Mouse (Mus musculus) left cerebral cortex, adult 18-20 months (tissue): ENCODE measurements around the gene Fdx1l. TPM values are rescaled to one million over a fixed set of nuclear protein-coding genes. Genes with fewer than 3 reads are reported as not detected.

Source experiments
- DNase-seq, 2 experiments: peaks; one replicate each; pipeline ENCODE4 v3.0.0; 2021 to 2022; ENCODE audit warnings: low spot score in 2 of 2, mixed read lengths in 1 of 2
- long read RNA-seq, 2 experiments: library from polyadenylated mRNA; stranded (forward); transcript quantifications; one replicate each; pipeline ENCODE4 v2.0.0; 2021
- total RNA-seq, 2 experiments: library from RNA; stranded (reverse); gene quantifications; 2 replicates each; pipeline ENCODE4 v1.2.3; 2021

The Fdx1l gene
- 10 to 100 TPM; 61.3 to 65.4 TPM for total RNA-seq
- long read RNA-seq, experiment 1, transcript Fdx1l-205 (4 exons, 951 nt), result minor isoform, 12 of 60 reads
- long read RNA-seq, experiment 1, transcript Fdx1l-201 (5 exons, 812 nt), result major isoform, 24 of 60 reads
- long read RNA-seq, experiment 1, transcript Fdx1l-204 (3 exons, 633 nt), result minor isoform, 6 of 60 reads
- long read RNA-seq, experiment 1, transcript Fdx1l-203 (4 exons, 681 nt), result minor isoform, 14 of 60 reads
- long read RNA-seq, experiment 1, partial matches to known transcripts, result 0 of 60 reads
- long read RNA-seq, experiment 1, other reads (novel, unspliced or antisense), result 4 of 60 reads
- long read RNA-seq, experiment 2, transcript Fdx1l-203 (4 exons, 681 nt), result minor isoform, 12 of 57 reads
- long read RNA-seq, experiment 2, transcript Fdx1l-201 (5 exons, 812 nt), result major isoform, 23 of 57 reads
- long read RNA-seq, experiment 2, transcript Fdx1l-204 (3 exons, 633 nt), result minor isoform, 8 of 57 reads
- long read RNA-seq, experiment 2, transcript Fdx1l-205 (4 exons, 951 nt), result minor isoform, 9 of 57 reads
- long read RNA-seq, experiment 2, partial matches to known transcripts, result 1 of 57 reads
- long read RNA-seq, experiment 2, other reads (novel, unspliced or antisense), result 4 of 57 reads

DNA sequence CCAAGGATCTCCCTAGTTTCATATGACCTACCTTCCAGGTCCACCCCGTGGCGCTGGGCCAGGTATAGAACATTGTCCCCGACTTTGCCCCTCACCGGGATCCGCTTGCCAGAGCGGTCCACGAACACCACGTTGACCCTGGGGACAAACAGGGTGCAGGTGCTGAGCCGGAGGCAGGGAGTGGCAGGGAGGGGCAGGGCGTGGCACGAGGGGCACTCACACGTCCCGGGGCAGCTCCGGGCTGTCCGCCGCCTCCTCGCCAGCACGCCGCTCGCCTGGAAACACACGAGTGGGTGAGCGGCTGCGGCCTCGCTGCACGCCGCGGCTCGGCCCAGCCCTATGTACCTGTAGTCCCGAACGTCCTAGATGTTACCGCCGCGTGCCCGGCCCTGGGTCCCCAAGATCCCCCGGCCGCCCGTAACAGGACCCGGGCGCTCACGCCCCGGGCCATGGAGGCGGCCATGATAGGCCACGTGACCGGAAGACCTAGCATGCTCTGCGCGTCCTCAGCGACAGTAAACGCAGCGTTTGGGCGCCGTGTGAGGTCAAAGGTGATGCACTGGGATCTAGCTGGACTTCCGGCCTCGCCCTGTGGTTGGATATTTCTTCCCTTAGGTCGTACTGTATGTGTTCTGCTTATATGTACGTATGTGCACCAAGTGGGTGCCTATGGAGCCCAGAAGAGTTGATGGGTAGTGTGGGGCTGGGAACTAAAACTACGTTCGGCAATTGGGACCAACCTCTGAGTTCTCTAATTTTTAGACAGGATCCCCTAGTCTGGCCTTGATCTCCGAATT, at the start of gene Fdx1l, which contains the start of gene Gm49373:
Gene Fdx1l, minus strand, starts transcription at position 571 of the 797 bp plus-strand sequence.
Gene Gm49373, minus strand, starts transcription at position 53 of the 797 bp plus-strand sequence.
- peak; percentile 93 for DNase-seq

DNA sequence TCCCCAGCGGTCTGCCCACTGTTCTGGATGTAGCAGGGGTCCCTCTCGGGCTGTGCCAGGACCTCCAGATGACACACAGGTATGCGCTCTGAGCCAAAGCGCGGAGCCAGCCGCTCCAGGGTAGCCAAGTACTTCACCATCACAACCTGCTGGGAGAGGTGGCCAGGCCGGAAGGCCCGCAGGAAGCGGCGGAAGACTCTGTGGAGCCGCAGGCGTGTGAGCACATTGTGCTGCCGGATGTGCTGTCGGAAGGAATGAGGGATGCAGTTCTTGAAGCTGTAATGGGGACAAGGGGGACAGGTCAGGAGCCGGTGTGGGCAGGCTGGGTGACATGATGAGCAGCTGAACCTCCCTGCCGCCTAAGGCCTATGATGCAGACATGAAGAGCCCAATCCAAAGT, 48.1 kb upstream of the Fdx1l start:
- DNase-seq, result no peak

DNA sequence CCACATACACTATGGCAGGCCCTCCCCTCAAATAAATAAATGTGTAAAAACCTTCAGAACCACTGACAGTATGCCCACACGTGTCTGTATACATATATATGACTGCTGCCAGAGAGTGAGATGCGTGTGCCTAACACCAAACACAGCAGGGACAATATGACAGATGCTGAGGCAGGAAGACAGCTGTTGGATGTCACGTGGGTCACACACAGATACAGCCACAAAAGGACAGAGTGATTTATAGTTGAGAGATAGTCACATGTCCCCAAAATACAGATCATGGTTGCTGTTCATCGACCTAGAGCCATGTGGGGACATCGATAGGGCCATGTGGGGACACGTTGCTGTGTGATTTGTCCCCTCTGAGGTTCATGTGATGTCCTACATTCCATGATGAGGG, 43.7 kb upstream of the Fdx1l start:
- DNase-seq, result no peak

DNA sequence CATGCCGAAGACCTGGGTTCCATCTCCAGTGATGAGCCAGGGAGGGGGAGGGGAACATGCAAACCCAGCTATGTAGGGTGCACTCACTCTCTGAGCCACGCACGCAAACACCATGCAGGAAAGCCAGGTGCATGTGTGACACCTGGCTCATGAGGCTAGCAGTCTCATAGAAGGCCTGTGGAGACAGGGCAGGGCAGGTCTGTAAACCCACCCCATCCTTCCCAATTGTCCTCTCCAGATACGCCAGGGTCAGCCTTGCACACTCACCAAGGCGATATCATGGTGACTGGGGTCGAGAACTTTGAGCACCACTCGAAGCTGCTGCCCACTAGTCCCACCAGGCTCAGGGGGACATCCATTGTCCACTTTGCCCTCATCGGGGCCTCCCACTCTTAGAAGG, 41.7 kb upstream of the Fdx1l start:
- no peak for DNase-seq

DNA sequence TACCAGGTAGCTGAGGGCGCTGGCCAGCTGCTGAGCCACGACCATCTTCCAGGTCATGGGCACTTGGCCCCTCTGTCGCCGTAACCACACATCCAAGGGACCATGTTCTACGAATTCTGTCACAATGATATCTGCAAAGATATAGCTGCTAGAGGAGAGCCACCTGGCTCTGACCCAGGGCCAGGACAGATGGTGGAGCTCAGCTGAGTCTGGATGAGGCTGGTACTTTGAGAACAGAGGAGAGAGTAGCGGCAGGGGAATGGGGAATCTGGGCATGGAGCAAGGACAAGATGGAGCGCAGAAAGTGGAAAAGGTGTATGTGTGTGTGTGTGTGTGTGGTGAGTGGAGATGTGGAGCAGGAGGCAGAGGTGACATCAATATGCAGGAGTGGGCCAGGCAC, 40.8 kb upstream of the Fdx1l start:
- DNase-seq, result no peak

DNA sequence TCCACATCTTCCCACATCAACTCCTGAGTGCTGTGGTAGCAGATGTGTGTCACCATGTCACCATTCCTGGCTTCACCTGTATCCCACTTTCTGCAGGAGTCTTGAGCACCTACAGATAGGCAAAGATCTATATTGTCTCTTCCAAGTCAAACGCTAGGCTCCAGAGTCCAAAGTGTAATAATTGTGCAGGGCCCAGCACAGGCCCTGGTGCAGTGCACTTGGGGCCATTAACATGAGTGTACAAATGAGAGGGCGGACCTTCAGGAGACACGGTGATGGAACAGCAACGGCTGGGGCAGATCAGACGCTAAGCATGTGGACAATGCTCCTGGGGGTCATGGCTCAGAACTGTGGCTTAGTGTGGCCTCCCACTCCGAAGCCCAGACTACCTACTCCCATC, 40.3 kb upstream of the Fdx1l start:
- DNase-seq, result no peak

DNA sequence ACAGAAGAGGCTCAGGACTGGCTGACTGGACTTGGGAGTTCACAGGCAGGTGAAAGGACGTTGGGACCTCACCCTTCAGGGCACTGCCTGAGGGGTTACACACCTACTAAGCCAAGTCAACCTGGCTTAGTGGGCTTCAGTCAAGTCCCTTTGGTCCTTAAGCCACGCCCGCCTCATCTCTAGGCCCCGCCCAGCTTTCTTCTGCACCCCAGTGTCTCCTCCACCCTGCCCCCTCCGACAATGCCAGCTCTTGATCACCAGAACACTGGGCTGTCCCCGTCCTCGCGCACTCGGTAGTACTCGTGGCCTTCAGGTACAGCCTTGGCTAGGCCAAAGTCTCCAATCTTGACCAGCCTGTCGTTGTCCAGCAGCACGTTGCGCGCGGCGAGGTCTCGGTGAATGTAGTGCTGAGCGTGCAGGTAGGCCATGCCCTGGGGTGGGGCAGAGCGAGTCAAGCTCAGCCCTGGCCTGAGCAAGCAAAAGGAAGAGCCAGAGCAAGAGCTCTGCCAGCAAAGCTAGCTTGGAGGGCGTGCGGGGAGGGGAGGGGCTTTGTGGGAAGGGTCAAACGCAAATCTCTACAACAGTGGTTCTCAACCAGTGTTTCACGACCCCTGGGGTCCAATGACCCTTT, 34.3 kb upstream of the Fdx1l start:
- DNase-seq, result no peak

DNA sequence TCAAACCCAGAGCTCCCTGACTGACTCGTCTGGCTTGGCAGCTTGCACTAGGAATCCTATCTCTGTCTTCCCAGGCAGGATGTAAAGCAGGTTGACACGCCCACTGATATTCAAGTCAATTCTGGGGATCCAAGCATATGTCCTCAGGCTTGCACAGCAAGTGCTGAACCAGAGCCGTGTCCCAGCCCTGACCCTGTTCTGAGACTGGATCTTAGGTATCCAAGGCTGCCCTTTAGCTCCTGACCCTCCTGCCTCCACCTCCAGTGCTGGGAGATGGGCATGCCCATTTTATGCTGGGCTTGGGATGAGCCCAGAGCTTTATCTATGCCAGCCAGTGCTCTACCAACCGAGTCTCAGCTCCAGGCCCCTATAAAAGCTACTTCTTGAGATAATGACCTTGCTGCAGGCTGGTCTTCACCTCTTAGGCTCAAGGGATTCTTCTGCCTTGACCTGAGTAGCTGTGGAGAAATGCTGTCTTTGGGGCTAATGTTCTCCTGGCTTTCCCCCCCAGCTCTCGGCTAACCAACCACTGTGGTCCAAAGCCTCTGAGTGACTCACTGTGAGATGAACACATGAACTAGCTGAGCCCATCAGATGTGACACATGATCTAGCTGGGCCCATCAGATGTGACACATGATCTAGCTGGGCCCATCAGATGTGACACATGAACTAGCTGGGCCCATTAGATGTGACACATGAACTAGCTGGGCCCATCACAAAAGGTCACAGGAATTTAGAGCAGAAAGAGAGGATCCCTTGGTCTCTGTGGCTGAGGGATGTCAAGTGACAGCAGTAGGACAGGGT, 32.5 kb upstream of the Fdx1l start:
- DNase-seq, result peak in 1 of 2 experiments; percentile 31

DNA sequence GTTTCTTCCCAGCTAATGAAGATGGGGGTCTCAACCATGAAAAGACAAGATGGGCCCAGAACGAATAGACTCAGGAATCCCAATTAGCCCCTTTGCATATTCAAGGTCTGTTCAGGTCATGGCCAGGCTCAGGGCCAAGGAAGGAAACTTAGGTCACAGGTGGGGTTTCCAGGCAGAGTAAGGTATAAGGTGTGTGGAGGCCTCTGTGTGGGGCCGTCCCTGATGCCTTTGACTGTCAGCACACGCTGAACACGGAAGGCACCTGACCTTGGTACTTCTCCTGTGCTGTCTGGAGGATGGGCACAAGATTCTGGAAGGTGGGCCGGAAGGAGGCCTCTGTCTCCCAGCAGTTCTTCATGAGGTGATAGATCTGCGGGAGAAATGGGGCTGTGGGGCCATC, 31.4 kb upstream of the Fdx1l start:
- DNase-seq, result no peak

DNA sequence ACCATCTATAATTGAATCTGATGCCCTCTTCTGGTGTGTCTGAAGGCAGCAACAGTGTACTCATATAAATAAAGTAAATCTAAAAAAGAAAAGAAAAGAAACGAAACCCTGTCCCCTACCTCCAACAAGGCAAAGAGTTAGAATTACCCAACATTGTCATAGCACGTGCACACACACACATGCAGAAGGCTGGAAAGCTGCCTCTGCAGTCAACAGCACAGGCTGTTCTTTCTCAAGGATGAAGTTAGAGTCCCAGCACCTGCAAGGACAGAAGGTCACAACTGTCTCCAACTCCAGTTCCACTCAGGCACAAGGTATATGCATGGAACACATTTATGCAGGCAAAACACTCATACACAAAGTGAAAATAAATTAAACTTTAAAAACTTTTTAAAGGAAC, 28.7 kb upstream of the Fdx1l start:
- no peak for DNase-seq

DNA sequence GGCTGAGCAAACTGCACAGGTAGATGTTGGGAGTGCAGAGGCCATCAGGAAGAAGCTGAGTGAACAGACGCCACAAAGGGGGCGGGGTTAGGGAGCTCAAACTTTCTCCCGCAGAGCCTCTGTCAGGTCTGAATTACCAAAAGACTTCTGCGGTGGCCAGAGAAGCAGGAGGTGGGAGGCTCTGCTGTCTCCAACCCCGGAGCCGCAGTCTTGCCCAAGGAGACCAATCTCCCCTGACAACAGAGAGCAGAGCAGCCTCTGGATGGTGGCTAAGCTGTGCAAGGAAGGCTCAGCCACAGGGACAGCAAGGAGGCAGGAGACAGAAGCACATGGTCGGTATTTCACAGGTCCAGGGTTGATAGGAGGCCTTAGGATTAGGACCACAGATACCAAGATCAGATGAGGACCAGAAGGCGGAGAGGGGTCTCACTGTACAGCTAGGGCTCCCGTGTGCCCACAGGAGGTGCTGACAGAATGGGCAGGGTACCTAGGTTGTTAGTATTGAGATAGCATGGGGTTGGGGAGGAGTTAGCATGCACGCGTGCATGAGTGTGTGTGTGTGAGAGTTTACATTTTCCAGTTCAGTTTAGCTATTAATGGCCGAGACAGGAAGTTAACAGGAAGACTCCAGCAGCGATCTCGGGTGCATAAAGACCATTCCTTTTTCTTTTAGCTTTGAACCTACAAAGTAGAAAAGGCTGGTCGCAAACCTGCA, 27.2 kb upstream of the Fdx1l start:
- DNase-seq, result no peak

DNA sequence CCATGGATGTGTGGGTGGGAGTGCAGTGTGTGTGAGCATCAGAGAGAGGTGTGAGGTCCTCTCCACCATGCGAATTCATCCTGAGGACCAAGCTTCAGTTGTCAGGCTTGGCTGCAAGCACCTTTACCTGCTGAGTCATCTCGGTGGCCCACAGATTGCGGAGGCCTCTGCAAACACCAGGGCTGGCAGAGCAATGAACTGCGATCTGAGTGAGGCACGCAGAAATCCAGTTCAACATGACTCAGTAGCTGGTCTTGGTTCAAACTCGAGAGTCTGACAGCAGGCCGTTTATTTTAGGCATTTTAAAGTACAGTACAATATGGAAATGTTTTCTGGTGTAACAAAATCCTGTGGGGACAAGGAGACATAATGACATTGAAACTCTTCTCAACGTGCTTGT, 24.4 kb upstream of the Fdx1l start:
- DNase-seq, result peak; percentile 70 to 79

DNA sequence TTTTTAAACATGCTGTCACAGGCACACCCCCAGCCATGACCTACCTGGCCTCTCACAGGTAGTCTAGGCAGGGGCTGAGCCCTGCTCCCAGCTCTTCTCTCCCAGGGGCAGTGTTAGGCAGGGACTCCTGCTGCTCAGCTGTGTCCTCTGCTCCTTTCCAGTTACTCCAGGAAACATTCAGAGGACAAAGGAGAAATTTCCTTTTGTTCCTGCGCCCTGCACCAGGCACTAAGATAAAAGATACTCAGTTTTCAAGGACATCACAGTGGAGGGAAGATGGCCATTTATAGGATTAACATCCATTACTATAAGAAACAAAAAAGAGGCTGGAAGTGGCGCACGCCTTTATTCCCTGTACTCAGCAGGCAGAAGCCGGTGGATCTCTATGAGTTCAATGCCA, 22.5 kb upstream of the Fdx1l start:
- no peak for DNase-seq

DNA sequence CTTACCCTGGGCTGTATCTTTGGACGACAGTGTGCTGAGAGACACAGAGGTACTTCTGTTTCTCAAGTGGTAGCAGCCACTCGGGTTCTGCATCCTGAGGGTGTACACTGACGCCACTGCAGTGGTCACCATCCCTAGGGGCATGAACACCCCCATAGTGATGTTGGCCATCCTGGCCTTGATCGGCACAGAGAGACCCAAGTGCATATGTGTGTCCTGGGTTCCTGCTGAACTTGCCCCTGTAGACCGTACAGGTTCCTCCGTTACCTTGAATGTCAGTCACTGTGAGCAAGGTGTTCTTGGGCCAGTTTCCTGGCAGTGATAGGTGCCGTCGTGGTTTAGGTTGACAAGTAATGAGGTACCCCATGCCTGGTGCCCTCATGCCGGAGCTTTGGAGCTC, 20.0 kb upstream of the Fdx1l start:
- DNase-seq, result no peak

DNA sequence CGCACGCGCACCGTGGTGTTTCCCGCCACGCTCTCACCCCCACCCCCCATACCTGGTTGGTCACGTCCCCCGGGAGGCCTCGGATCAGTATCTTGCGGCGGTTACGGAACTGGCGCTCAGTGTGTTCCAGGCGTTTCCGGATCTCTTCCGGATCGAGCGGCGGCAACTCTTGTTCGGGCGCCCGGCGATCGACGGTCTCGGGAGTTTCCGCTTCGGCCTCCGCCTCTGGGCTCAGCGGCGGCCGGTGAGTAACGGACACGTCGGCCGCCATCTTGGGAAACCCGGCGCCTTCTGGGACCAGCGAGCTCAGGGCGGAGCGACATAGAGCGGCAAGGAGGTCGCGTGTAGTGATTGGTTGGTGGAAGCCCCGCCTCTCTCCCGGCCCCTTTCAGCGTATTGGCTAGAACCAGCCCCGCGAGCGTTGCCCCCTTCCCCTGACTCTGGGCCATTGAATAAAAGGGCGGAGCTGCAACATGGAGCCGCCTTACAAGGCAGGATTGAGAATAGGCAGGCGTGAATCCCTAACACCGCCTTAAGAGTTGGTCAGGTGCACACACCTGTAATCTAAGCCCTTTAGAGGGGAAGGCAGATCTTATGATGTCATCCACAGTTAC, 18.4 kb upstream of the Fdx1l start, which contains the start of the genes Gm38431 and Raver1:
Gene Gm38431, minus strand, starts transcription at position 291 of the 614 bp plus-strand sequence.
Gene Raver1, minus strand, starts transcription at position 302 of the 614 bp plus-strand sequence.
- DNase-seq, result peak; percentile 94 to 98

DNA sequence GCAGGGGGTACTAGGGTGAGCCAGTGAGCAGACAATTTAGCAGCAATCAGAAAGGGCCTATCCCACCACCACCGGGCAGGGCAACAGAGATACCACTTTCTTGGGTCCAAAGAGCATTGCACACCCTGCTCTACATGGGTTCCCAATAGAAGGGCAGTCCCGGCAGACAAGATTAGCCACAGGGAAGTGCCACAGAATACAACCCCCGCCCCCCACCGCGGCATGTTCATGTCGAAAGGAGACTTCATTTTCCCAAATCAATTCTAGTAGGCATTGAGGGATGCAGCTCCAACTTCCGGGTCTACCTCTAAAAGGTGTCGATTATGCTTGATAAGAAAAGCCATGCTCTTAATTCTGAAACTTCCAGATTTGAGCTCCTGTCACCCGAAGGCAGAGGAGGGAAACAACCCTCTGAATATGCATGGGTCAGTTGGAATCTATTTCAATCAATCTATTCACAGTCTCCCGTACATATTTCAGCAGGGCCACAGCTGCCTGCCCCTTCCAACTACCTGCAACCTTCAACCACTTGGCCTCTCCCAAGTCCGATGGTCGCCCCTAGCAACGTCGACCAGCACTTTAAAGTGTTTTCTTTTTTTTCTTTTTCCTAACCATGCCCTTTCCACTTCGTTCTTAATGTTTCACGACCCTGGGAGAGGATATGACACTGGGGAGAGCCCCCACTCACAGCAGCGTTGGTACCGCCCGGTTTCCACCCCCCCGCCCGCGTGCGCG, 17.7 kb upstream of the Fdx1l start:
- DNase-seq, result no peak

DNA sequence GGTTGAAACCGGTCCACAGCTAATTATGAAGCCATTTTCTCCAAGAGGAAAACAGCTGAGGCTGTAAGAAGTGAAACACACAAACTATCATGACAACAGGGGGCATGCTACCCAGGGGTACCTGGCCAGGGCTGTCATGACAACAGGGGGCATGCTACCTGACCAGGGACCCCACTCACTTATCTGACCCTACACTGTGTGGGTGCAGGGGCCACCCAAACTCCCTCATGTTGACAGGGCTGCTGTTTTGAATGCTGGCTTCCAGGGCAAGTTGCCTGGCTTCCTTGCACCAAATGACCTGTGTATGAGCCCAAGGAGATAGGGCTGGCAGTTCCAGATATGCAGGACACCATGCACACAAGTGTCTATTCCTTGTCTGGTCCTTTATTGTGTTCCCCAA, 17.1 kb upstream of the Fdx1l start:
- DNase-seq, result no peak

DNA sequence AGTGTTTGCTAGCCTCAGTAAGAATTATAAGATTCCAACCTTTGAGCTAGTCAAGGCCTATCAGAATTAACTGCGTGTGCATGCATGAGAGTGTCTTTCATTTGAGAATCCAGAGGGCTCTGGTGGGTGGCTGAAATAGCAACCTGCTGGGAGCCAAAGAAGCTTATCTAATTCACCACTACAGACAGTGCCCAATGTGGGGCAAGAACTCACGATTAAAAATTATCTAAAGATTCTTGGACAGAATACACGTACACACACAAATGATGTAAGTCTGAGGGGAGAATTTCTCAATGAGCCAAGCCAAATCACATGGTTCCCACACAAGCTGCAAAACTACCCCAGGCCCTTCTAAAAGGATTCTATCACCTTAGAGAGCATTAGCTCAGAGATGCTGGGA, 9.9 kb upstream of the Fdx1l start:
- no peak for DNase-seq

DNA sequence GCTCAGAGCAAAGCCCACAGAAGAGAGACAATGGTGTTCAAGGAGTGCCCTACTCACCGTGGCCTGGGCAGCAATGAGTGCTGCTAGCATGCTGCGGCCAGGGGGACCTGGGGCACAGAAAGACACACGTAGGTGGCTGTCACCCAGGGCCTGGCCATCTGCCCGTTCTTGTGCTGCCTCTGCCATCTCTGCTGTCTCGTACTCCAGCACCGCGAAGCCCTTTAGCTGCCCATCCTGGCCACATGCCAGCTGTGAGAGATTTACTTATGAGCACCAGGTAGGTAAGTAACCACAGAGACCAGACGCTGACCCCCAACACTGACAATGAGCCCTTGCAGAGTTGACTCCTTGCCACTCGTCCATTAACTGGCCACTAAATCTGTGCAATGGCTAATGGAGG, 7.7 kb upstream of the Fdx1l start:
- DNase-seq, result no peak
